Mouse (Mus musculus): ENCODE results near the gene Hcls1.

Hcls1 gene

DNA sequence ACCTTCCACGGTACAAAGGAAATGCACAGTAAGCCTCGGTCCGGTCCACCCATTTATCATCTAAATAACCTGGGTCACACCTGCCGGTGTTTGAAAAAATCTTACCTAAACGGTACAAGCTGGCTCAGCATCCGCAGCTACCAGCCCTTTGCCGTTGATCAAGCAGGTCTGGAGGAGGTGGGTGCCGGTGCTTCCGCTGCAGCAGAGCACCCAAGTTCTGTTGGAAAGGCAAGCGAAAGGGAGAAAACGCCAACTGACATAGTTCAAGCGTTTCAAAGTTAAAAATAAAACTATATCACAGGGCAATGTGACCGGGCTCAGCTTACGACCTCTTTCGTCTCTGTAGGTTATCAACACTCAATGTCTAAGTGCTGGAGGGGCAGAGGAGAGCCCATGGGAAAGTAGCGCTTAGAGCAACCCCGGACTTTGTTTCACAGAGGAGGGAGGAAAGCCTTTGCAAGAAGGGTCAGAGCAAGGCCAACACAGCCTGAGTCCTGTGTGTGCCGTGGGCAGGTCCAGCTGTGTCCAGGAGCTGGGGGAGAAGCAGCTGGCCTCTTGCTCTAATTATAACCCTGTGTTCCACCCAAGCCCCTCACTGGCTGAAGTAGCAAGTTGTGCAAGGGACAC is 55.3 kb downstream of the Hcls1 start, which contains the start of gene Fbxo40:
Gene Fbxo40, minus strand, starts transcription at position 469 of the 627 bp plus-strand sequence.
- DNase-seq: no peak

DNA sequence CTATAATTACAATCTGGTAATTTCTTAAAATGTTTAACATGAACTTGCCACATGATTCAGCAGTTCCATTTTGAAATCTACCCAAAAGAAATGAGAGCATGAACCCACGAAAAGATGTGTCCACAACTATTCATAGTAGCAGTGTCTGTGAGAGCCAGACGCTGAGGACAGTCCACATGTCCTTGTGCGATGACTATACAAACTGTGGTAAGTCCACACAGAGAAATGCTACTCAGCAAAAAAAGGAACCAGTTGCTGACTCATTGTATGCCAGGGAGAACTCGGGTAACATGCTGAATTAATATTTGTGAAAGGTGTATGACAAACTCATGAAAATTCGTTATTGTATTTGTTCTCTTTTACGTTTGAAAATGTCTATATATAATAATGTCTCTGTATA is 62.9 kb downstream of the Hcls1 start:
- no peak for DNase-seq

DNA sequence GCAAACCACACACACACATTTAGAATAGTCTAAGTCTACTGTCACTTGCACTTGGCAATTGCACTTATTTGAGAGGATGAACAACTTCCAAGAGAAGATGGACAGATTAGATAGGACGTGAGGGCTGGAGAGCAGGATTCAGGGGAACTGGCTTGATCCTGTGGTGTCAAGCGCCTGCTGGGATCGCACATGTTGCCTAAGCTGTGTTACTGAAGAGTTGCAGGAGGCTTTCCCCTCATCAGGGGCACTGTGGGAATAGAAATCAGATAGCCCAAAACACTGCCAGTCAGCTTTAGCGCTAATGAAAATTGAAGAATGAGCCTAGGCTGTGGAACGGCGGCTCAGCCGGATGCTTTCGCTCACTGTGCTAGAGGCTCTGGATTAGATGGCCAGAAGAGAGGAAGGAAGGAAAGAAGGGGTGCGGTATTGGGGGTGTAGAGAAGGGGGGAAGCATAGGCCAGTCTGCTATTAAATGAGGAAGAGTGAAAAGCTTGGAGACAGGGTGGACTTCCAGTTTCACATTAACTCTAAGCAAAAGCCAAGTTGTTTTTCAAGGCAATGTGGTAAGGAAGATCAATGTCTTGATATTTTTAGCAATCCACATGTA is 64.7 kb downstream of the Hcls1 start:
- DNase-seq: peak; percentile 75

DNA sequence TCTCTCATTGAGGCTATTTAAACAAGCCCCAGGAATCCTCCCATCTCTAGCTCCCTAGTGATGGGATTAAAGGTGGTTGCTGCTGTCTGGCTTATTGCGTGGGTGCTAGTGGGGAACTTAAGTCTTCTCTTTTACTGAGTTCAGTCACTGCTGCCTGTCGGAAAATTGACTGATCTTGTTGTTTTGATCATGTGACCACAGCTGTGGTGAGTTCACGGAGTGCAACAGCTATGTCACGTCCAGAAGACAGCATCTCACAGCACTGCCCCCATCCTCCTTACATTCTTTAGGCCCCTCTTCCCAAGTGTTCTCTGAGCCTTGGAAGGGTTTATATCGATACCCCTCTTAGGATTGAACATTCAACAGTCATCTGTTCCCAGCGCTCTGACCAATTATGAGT is 74.5 kb downstream of the Hcls1 start:
- DNase-seq: no peak

DNA sequence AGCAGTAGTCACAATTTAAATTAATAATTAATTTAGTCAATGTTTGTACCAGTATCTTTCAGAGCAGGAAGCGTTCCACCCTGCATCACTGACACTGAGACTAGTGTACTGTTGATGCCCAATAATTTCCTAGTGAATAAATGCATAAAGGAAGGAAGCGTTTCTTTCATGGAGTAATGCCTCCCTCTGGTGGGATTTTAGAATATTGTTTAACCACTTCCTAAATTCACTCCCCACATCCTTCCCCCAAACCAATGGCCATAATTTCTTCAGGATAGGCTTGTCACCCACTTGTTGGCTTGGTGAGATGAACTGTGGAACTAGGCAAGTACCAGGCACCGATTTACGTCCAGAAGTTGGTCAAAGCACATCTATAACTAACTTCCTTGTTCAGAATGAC is 75.6 kb downstream of the Hcls1 start:
- DNase-seq: peak; percentile 17

DNA sequence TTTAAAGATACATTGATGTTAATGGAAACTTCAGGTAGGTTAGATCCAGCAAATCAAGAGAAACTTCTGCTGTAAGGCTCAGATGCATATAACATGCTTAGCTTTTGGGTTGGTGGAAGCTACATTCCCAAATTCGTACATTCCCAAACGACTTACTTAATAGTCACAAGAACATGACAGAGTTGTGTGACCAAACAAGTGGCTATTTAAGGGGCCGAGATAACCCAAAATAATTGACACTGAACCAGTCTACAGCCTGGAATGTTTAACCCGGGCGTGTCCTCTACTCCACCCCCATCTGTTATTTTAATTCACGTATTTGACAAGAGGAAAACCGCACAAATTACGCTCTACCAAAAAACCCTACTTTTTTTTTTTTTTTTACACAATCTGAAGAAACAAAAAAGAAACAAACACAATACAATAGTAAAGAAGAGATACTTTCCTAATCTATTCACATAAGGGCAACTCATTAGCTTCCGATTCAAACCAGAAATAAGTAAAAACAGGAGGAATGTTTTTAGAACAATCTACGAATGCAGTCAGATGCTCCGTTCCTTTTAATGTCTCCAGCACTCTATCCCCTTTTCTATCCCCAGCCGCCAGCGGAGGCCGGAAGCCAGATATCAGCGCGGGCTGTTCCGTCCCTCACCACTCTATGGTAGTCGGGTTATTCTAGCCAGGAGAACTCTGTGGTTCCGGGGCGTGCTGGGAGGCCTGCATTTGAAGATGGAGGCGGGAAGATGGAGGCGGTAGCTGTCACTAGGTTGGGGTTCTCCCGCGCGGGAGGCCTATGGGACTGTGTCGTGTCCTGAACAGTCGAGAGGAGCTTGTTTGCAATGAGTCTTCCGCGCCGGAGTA is 76.5 kb downstream of the Hcls1 start, which contains the start of gene Polq:
Gene Polq, plus strand, starts transcription at position 726 of the 861 bp plus-strand sequence.
- DNase-seq: peak; percentile 89

DNA sequence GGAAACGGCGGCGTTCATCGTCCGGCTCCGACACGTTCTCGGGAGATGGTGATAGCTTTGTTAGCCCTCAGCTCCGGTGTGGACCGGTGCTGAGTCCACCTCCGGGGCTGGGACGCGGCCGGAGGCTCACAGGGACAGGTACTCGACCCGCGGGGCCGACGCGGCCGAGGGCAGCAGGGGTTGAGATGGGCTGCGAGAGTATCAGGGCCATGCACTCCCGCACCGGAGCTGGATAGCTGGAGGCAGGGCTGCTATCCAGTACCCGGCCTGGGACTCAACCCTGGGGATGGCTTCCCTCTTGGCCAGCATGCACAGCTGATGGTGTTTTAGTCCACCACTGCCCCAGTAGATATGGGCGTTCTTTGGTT is 77.1 kb downstream of the Hcls1 start:
- DNase-seq: no peak

DNA sequence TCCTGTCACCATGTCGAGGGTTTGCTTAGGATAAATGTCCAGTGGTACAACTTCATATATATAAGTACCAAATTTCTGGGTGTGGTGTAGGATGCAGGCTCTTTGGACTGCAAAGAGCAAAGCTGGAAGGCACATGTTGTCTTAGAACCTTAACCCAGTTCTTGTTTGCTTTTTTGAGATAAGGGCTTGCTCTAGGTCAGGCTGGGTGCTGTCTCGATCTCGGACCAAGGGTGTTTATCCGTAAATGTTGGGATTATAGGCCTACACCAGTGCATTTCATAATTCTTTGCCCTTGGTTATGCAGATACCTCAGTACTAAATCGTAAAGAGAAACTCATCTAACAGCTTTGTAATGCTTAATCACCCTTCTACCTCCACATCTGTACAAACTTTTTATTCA is 77.6 kb downstream of the Hcls1 start:
- DNase-seq: no peak

All from cerebellum, adult 11-12 months (tissue).